Mouse (Mus musculus): ENCODE measurements around the gene Mvd.

Gene Mvd

DNA sequence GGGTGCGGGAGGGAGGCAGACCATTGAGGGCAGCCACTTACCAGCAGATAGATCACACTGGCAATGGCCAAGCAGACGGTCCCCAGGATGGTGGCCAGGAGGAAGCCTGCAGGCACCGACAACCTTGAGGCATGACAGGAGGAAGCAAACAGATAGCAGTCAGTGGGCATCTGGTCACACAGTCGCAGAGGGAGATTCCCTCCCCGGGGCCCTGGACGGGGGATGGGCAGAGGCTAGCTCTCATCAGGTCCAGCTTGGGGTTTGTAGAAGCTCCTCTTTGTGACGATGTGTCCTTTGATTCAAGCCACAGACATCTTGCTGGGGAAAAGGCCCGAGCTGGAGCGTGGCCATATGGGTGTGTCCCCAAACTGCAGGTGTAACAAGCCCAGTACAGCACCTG, 17.1 kb downstream of the Mvd start:
- DNase-seq (ENCODE audit: low spot score in 2 of 2), result no peak

DNA sequence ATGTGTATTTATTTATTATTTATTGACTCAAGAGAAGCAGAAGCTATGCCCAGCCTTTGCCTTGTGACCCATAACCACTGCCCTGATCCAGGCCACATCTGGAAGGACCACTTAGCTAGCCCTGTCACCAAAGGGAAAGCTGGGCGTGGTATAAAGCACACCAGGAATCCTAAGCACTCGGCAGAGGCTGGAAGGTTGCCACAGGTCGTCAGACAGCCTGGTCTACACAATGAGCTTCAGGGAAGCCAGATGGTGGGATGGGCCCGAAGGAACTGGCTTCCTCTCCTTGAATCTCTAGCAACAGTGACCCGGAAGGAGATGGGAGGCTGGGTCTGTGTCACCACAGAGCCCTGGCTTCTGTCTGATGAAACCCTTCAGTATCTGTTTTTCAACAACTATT, 19.6 kb downstream of the Mvd start:
- no peak for DNase-seq (ENCODE audit: low spot score in 2 of 2)

DNA sequence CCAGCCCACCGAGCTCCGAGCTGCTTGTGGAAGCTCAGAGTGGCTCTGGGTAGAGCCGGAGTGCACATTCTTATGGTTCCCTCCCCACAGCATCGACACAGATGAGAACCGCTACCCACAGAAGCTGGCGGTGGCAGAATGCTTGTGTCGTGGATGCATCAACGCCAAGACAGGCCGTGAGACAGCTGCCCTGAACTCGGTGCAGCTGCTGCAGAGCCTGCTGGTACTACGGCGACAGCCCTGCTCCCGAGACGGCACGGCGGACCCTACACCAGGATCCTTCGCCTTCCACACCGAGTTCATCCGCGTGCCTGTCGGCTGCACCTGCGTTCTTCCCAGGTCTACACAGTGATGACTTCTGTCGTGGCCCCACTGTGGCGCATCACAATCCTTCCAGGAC, 20.0 kb downstream of the Mvd start:
- no peak for DNase-seq (ENCODE audit: low spot score in 2 of 2)

DNA sequence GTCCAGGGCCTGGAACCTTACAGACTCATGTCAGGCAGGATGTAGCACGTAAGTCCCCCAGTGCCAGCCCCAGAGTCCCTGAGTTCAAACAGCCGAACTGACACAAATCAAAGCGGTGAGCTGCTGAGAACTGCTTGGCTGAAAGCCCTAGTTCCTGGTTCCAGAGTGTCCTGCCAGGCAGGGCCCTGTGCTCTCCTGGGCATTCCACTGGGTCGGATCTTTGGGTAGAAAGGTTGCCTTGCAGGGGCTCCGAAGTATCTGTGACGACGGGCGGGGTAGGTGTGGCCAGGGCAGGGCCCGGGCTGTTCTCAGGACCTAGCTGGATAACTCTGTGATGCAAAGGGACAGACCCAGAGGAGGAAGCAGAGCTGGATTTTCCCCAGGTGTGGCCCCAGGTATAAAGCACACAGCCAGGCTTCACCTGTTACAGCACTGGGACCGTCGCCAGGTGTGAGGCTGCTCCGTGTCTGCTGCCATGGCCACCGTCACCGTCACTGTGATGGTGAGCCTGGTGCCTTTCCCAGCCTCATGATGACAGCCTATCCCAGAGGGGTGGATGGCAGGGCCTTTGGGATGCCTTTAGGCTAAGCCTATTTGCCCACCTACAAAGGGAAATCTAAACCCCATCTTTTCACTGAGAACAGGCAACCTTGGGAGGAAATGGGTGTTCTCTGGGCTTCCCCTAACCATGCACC, 21.7 kb downstream of the Mvd start, which contains the start of gene Il17c:
TSS of gene Il17c (plus strand) at position 645 of the 695 bp plus-strand sequence.
- DNase-seq (ENCODE audit: low spot score in 2 of 2), result no peak

DNA sequence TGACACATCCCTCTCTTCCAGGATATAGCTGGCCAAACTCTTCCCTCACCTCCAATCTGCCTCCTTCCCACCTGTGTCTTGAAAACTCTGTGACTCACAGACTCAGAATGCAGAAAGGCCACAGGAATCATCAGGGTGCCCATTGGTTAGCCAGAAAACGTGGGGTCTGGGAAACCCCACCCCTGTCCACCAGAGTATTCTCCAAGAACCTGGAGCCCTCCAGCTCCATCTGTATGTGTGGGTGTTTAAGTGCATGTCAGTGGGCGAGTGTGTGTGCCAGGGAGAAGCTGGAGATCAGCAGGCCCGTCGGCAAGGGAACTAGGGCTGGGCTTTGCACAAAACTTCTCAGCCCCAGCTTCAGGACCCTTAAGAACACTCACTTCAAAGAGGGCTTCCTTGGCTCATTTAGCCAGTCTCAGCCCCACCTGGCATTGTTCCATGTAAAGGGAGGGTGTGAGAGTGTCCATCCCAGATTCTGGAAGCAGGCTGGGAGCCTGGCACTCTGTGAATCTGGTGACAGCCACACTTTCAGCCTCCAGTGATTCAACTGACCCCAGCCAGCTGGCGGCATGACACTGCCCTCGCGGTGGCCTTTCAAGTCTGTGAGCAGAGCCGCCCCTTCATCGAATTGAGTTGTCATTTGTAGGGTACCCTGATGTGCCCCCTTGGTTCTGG, 23.2 kb downstream of the Mvd start:
- DNase-seq (ENCODE audit: low spot score in 2 of 2), result peak; percentile 47 to 68

DNA sequence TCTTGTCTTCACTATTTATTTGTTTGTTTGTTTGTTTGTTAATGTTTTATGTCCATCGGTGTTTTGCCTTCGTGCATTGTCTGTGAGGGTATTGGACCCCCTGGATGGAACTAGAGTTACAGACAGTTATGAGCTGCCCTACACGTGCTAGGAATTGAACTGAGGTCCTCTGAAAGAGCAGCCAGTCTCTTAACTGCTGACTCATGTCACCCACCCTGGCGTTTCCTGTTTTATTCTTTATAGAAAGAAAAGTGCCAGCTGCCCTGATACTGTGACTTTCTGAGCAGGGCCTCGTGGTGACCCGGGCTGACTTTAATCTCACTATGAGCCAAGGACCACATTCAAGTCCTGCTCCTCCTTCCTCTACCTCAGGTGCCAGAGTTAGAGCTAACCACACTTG, 27.7 kb downstream of the Mvd start:
- no peak for DNase-seq (ENCODE audit: low spot score in 2 of 2)

DNA sequence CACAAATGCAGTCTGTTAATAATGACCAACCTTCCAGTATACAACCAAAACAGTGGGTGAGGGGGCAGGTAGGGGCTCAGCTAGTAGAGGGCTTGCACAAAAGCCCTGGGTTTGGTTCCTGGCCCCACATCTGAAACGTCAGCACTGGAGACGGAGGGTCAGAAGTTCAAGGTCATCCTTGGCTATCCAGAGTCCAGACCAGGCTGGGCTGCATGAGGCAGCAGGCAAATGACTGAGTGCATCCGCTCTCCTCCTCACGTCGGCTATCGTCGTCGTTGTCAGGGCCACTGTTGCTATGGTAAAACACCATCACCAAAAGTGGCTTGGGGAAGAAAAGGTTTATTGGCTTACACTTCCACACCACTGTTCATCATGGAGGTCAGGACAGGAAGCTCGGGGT, 28.9 kb downstream of the Mvd start:
- DNase-seq (ENCODE audit: low spot score in 2 of 2), result no peak

DNA sequence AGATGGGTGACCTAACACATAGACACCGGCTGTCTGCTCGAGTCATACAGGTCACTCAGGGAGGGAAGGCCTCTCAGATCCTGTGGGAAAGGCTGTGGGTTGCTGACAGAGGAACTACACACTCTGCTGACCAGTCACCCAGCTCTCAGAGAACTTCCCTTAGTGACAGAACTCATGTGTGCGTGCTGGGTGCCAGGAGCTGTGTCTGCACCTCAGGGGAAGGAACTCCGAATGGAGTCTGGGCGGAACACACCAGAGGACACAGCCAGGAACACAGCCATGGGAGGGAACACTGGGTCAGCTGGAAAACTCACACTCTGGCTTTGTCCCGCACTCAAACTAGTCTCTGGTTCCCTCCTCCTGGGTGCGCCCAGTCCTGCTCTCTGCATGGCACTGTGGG, 35.5 kb downstream of the Mvd start:
- no peak for DNase-seq (ENCODE audit: low spot score in 2 of 2)

DNA sequence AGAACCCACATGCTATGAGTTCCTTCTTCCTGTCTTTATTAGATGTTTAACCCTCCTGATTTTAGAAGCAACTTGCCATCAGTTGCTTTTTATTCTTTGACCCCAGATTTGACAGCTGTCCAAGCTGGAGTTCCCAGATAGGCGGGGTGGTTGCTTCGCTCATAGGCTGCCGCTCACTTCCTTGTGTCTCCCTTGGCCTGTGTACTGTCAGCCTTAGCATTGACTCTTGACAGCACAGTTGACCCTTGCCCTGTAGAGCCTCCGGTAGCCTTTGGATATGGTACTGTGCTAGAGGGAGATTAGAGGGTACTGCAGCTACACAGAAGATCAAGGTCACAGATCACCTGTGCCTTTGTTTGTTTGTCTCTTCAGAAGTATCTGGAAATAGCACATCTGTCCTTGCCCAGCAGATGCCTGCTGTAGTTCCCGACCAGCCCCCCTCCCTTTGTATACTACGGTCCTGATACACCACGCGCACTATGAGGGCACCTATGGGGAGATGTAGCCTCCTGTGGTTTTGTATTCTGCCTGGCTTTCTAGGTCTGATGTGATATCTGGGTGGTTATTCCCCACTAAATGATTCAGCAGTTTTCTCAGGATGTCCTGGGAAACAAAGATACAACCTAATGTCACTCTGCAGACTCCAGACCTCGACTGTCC, 37.9 kb downstream of the Mvd start:
- DNase-seq (ENCODE audit: low spot score in 2 of 2), result no peak

DNA sequence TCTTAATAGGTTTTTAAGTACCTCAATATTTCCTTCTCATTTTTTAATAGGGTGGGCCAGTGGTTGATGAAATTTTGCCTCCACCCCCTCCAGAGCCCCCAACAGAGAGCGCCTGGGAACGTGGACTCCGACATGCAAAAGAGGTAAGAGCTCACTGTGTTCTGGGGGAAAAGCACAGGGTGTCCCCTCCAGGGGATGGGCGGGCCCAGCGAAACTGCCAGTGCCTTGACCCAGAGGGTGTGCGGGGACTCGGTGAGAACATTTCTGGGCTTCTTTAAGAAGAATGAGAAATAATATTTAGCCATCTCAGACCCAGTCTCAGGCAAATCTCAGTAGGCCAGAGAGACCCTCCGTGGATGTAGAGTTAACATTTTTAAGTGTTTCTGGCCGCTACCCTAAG, 45.0 kb downstream of the Mvd start:
- DNase-seq (ENCODE audit: low spot score in 2 of 2), result no peak

DNA sequence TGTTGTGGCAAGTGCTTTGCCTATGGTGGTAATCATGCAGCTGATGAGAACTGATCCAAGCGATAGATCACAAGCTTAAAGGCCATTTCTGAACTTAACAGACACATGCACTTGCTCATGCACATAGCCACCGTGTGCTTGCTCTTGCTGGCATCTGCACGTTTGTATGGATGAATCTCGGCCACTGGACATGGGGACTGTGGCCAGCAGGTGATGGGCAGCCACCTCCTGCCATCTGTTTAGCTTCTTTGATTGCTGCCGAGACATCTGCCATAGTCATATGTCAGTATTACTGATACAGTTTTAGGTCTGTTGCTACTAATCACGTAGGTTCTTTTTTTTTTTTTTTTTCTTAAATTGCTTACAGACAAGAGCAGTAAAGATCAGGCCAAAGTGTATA, 47.9 kb downstream of the Mvd start:
- DNase-seq (ENCODE audit: low spot score in 2 of 2), result no peak

DNA sequence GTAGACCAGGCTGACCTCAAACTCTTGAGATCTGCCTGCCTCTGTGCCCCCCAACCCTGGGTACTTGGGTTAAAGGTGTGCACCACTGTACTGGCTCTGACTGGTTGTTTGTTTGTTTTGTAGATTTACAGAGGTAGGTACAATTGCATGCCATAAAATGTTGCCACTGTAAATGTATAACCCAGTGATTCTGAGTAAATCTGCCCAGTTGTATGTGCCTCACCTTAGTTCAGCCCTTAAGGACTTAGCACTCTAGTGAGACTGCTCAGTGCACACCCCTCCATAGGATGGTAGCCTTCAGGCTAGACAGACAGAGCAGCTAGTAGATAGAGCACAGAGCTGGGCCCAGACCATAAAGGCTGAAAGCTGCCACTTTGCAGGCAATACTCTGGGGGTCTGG, 49.5 kb downstream of the Mvd start:
- DNase-seq (ENCODE audit: low spot score in 2 of 2), result no peak

DNA sequence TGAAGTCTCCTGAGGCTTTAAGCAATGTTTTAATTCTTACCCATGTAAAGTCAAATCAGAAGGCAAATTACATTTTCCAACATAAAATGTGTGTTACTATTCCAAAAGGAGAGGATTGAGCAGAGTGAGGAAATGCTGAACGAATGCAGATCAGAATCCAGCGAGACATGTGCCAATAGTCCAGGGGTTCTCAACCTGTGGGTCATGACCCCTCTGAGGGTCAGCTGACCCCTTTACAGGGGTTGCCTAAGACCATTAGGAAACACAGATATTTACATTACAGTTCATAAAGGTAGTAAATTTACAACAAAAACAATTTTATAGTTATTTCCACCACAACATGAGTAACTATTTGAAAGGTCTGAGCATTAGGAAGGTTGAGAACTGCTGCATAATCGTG, 52.5 kb downstream of the Mvd start:
- no peak for DNase-seq (ENCODE audit: low spot score in 2 of 2)

DNA sequence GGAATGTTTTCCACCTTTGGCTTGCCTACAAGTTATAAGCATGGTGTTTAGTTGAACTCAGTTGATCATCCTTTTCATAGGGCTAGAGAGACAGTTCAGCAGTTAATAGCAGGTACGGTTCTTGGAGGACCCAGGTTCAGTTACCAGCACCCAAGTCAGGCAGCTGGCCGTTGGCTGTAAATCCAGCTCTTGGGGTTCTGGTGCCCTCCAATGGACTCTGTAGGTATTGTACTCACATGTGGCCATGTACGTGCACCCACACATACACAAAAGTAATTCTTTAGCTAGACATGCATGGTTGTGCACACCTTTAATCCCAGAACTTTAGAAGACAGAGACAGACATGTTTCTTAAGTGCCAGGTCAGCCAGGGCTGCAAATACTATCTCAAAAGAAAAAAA, 53.9 kb downstream of the Mvd start:
- no peak for DNase-seq (ENCODE audit: low spot score in 2 of 2)

All from right cerebral cortex, postnatal 36 days (tissue).